Mouse (Mus musculus): ENCODE measurements around the gene Tmod2.

- TF ChIP-seq CTCF (IDR thresholded peaks at IDR 0.05; ENCODE audit: low read depth, low read length): no peak
- no peak for TF ChIP-seq POLR2A (IDR thresholded peaks at IDR 0.05; ENCODE audit: borderline replicate concordance, low read depth, low read length)
Observed at GRCm38 (mm10) chr9:75589850-75590790, 21.0 kb downstream of the Tmod2 start.

Data from bone marrow macrophage, adult 2 months (primary cell).